10 mouse cellular contexts compared by ENCODE assay signal in genomic region chr5:23672136-23672535, GRCm38 (mm10). TPM values are rescaled to one million over a fixed set of nuclear protein-coding genes. Genes with fewer than 3 reads are reported as not detected.
DNase-seq lines count a peak whose midpoint lies in the region; ATAC-seq lines count a peak whose summit lies in the region.
"Had no signal": no experiment of that assay in that cellular context is flagged by ENCODE, and none has a peak within 500 bp of the region (broad histone marks: within the 10 kb centered on the region; RNA-seq: fewer than 3 reads in every experiment).

No protein-coding gene starts in this region.

- peak; percentile 32 for DNase-seq in limb, embryonic 11.5 days (ENCODE audit: low spot score)
- no peak for DNase-seq in limb, embryonic 10.5 days (ENCODE audit: low spot score)
- peak; percentile 32 for DNase-seq in embryonic facial prominence, embryonic 10.5 days (ENCODE audit: low spot score)
- peak; percentile 25 to 49 for DNase-seq in heart, postnatal 10 days
- DNase-seq in forebrain, embryonic 10.5 days (ENCODE audit: extremely low spot score, low spot score), result no peak
- DNase-seq in right cerebral cortex, postnatal 10 days (ENCODE audit: low spot score in 2 of 2), result no peak
- DNase-seq: thymus, postnatal 14 days had no signal

- H3K4me3 ChIP-seq in limb, embryonic 11.5 days (ENCODE audit: low read depth, low read length), result no peak overlapping the region
- no peak overlapping the region for H3K4me3 ChIP-seq in limb, embryonic 10.5 days
- no peak overlapping the region for H3K4me3 ChIP-seq in embryonic facial prominence, embryonic 10.5 days
- no peak overlapping the region for H3K4me3 ChIP-seq in neural tube, embryonic 15.5 days (replicated peaks)
- H3K4me3 ChIP-seq in forebrain, embryonic 10.5 days, result no peak overlapping the region
- H3K4me3 ChIP-seq: layer of hippocampus, adult 2 months had no signal

- no peaks in the 10 kb centered on the region for H3K9me3 ChIP-seq in limb, embryonic 11.5 days (ENCODE audit: control insufficient read depth, low read length)
- no peaks in the 10 kb centered on the region for H3K9me3 ChIP-seq in limb, embryonic 10.5 days (replicated peaks)
- no peaks in the 10 kb centered on the region for H3K9me3 ChIP-seq in embryonic facial prominence, embryonic 10.5 days
- H3K9me3 ChIP-seq in neural tube, embryonic 15.5 days (replicated peaks), result no peaks in the 10 kb centered on the region
- no peaks in the 10 kb centered on the region for H3K9me3 ChIP-seq in forebrain, embryonic 10.5 days

- no peaks in the 10 kb centered on the region for H3K36me3 ChIP-seq in limb, embryonic 11.5 days (ENCODE audit: control insufficient read depth, insufficient read depth, low read length)
- peaks cover 3% of the 10 kb centered on the region; the same call in 1 of the 2 replicates for H3K36me3 ChIP-seq in limb, embryonic 10.5 days
- 0 out of 2 replicates have a peak, but pooled peaks cover 6% of the 10 kb centered on the region for H3K36me3 ChIP-seq in embryonic facial prominence, embryonic 10.5 days (replicated peaks)
- H3K36me3 ChIP-seq in neural tube, embryonic 15.5 days, result no peaks in the 10 kb centered on the region
- peaks cover 10% of the 10 kb centered on the region; the same call in 1 of the 2 replicates for H3K36me3 ChIP-seq in forebrain, embryonic 10.5 days (replicated peaks)

- ATAC-seq in limb, embryonic 11.5 days (ENCODE audit: insufficient number of reproducible peaks, low FRiP score, low TSS enrichment, low read depth), result no peak
- ATAC-seq in neural tube, embryonic 15.5 days (ENCODE audit: low FRiP score), result no peak
- ATAC-seq in granulocyte monocyte progenitor cell, adult 5-6 weeks (replicated peaks; ENCODE audit: poor library complexity, severe bottlenecking), result no peak

- no peak overlapping the region for H3K9ac ChIP-seq in limb, embryonic 11.5 days (ENCODE audit: low read length)
- H3K9ac ChIP-seq in neural tube, embryonic 15.5 days (replicated peaks), result no peak overlapping the region

- H3K27me3 ChIP-seq in limb, embryonic 11.5 days (ENCODE audit: control insufficient read depth, insufficient read depth, low read length), result no peaks in the 10 kb centered on the region
- no peaks in the 10 kb centered on the region for H3K27me3 ChIP-seq in limb, embryonic 10.5 days (ENCODE audit: low read depth, poor library complexity, severe bottlenecking)
- H3K27me3 ChIP-seq in embryonic facial prominence, embryonic 10.5 days (replicated peaks; ENCODE audit: low read depth, poor library complexity, severe bottlenecking), result no peaks in the 10 kb centered on the region
- H3K27me3 ChIP-seq in neural tube, embryonic 15.5 days (replicated peaks), result no peaks in the 10 kb centered on the region
- no peaks in the 10 kb centered on the region; the same call in 1 of the 2 replicates for H3K27me3 ChIP-seq in forebrain, embryonic 10.5 days (ENCODE audit: poor library complexity, severe bottlenecking)

- H3K4me1 ChIP-seq in limb, embryonic 11.5 days (ENCODE audit: control insufficient read depth, insufficient read depth, low read length), result 0 out of 2 replicates have a peak, but pooled peaks cover 5% of the 10 kb centered on the region
- peaks cover 15% of the 10 kb centered on the region for H3K4me1 ChIP-seq in limb, embryonic 10.5 days
- peaks cover 12% of the 10 kb centered on the region; the same call in 1 of the 2 replicates for H3K4me1 ChIP-seq in embryonic facial prominence, embryonic 10.5 days
- peaks cover 18% of the 10 kb centered on the region for H3K4me1 ChIP-seq in neural tube, embryonic 15.5 days
- peaks cover 13% of the 10 kb centered on the region for H3K4me1 ChIP-seq in forebrain, embryonic 10.5 days

- intact Hi-C loops in heart, postnatal 10 days (cut with DNase I), result loop anchor here (5.0 kb wide), 1 partner anchor 85 kb away; no protein-coding TSS in a partner anchor

- no peak overlapping the region for H3K27ac ChIP-seq in limb, embryonic 11.5 days (replicated peaks; ENCODE audit: low read depth, low read length)
- no peak overlapping the region for H3K27ac ChIP-seq in limb, embryonic 10.5 days
- H3K27ac ChIP-seq in embryonic facial prominence, embryonic 10.5 days (replicated peaks), result no peak overlapping the region
- H3K27ac ChIP-seq in neural tube, embryonic 15.5 days (replicated peaks), result no peak overlapping the region
- H3K27ac ChIP-seq in forebrain, embryonic 10.5 days, result no peak overlapping the region
- H3K27ac ChIP-seq: layer of hippocampus, adult 2 months had no signal

- H3K4me2 ChIP-seq in limb, embryonic 11.5 days (ENCODE audit: low read depth, severe bottlenecking), result peak overlapping the region; percentile 12; the same call in 1 of the 2 replicates
- 0 out of 2 replicates have a peak overlapping the region, but pooled peaks have one; percentile 19 for H3K4me2 ChIP-seq in neural tube, embryonic 15.5 days

- 77% methylated on average over 7 of the region's 7 CpGs for WGBS in limb, embryonic 11.5 days
- 74% methylated on average over 7 of the region's 7 CpGs for WGBS in limb, embryonic 10.5 days
- 47% methylated on average over 7 of the region's 7 CpGs for WGBS in embryonic facial prominence, embryonic 10.5 days
- WGBS in neural tube, embryonic 15.5 days, result 59% methylated on average over 7 of the region's 7 CpGs
- WGBS in forebrain, embryonic 10.5 days, result 82% methylated on average over 7 of the region's 7 CpGs

RNA-seq across cellular contexts. Expression of gene Srpk2, which starts 12.3 kb away (rescaled TPM):
- polyA plus RNA-seq in limb, embryonic 11.5 days (2014; fragmentation: Nextera tagmentation; extraction: Ambion mirVana), result 57.2 and 61.0 TPM in 2 replicates
- polyA plus RNA-seq in limb, embryonic 10.5 days (2016; fragmentation: Nextera tagmentation; extraction: Ambion mirVana), result 36.9 and 44.1 TPM in 2 replicates
- polyA plus RNA-seq in embryonic facial prominence, embryonic 10.5 days (2016; fragmentation: Nextera tagmentation; extraction: Ambion mirVana), result 48.5 and 57.1 TPM in 2 replicates
- 10 to 100 TPM; 48.6 to 53.2 TPM for total RNA-seq in heart, postnatal 10 days (2021)
- polyA plus RNA-seq in neural tube, embryonic 15.5 days (2015; fragmentation: Nextera tagmentation; extraction: Ambion mirVana), result 94.5 and 101 TPM in 2 replicates
- polyA plus RNA-seq in forebrain, embryonic 10.5 days (2016; fragmentation: Nextera tagmentation; extraction: Ambion mirVana), result 51.8 and 58.1 TPM in 2 replicates
- 45.8 and 60.2 TPM in 2 replicates for total RNA-seq in granulocyte monocyte progenitor cell, adult 5-6 weeks (2014; fragmentation: Nextera tagmentation)
- 47.2 and 51.4 TPM in 2 replicates for total RNA-seq in granulocyte monocyte progenitor cell, adult 5-6 weeks (2017)

Comparison
In these comparisons a context has a peak if more than half of its experiments do, and no peak if none do; other contexts are left out.
1. DNase-seq: peak in limb, embryonic 11.5 days (single experiment), embryonic facial prominence, embryonic 10.5 days (single experiment) and heart, postnatal 10 days (2 of 2); none in limb, embryonic 10.5 days (single experiment), forebrain, embryonic 10.5 days (single experiment) and right cerebral cortex, postnatal 10 days (0 of 2).